Mouse (Mus musculus): ENCODE results near the gene Frs3. TPM values are rescaled to one million over a fixed set of nuclear protein-coding genes. Genes with fewer than 3 reads are reported as not detected.
A peak's percentile ranks its signal among the peaks of the same experiment; 100 is the strongest.
"Not testable (repeated sequence)": the region's sequence is repeated elsewhere in the genome, so short reads cannot be mapped to it uniquely, and the experiment has no call there.

The Frs3 gene
- total RNA-seq (2021): 10 to 100 TPM; 27.5 to 31.0 TPM
- long read RNA-seq, experiment 1, transcript Frs3-201 (7 exons, 2,144 nt): major isoform, 18 of 24 reads
- long read RNA-seq, experiment 1, partial matches to known transcripts: 2 of 24 reads
- long read RNA-seq, experiment 1, other reads (novel, unspliced or antisense): 4 of 24 reads
- long read RNA-seq, experiment 2, transcript Frs3-201 (7 exons, 2,144 nt): major isoform, 13 of 17 reads
- long read RNA-seq, experiment 2, partial matches to known transcripts: 1 of 17 reads
- long read RNA-seq, experiment 2, other reads (novel, unspliced or antisense): 3 of 17 reads

GRCm38 (mm10) chr17:47688608-47689575, at the start of gene Frs3:
Gene Frs3 (plus strand): TSS chr17:47689030.
- TF ChIP-seq CTCF (IDR thresholded peaks at IDR 0.05): peak; percentile 18
- H3K4me3 ChIP-seq: peak within 1 kb of the TSS; percentile 93
- intact Hi-C loops (cut with DNase I): loop anchor here (5.0 to 10.0 kb wide), 3 partner anchors 77 to 324 kb away; partner anchors contain the start of genes Bysl, Gm20517, Med20 and Mrps10
- H3K27ac ChIP-seq: peak within 1 kb of the TSS; percentile 90
- DNase-seq (ENCODE audit: extremely low spot score in 1 of 2, low spot score in 2 of 2): peak; percentile 78 to 81

DNA sequence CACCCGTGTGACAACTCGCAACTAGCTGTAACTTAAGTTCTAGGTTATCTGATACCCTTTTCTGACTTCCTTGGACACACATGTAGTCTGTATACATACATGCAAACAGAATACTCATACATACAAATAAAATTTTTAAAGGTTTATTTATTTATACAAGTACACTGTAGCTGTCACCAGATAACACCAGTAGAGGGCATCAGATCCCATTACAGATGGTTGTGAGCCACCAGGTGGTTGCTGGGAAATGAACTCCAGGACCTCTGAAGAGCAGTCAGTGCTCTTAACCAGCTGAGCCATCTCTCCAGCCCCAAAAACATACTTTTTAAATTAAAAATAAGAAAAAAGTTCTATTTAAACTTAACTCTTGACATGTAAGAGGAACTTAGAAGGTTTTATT, 45.8 kb upstream of the Frs3 start:
- Histone ChIP-seq H3K4me3 (no peak overlapping the region), H3K27ac (no peak overlapping the region)
- peak; percentile 44 for TF ChIP-seq CTCF (IDR thresholded peaks at IDR 0.05)
- intact Hi-C loops (cut with DNase I): no loop called here
- DNase-seq (ENCODE audit: extremely low spot score in 1 of 2, low spot score in 2 of 2): no peak

GRCm38 (mm10) chr17:47646683-47647082, 42.1 kb upstream of the Frs3 start:
- intact Hi-C loops (cut with DNase I): loop anchor here (2.0 kb wide), 1 partner anchor 28 kb away; no protein-coding TSS in a partner anchor
- Histone ChIP-seq H3K4me3 (no peak overlapping the region), H3K27ac (no peak overlapping the region)
- DNase-seq (ENCODE audit: extremely low spot score in 1 of 2, low spot score in 2 of 2): peak; percentile 24 to 27
- TF ChIP-seq CTCF (IDR thresholded peaks at IDR 0.05): peak; percentile 52

GRCm38 (mm10) chr17:47648966-47649365, 39.9 kb upstream of the Frs3 start:
- Histone ChIP-seq H3K27ac (no peak overlapping the region), H3K4me3 (no peak overlapping the region)
- intact Hi-C loops (cut with DNase I): no loop called here
- DNase-seq (ENCODE audit: extremely low spot score in 1 of 2, low spot score in 2 of 2): no peak
- no peak for TF ChIP-seq CTCF (IDR thresholded peaks at IDR 0.05)

DNA sequence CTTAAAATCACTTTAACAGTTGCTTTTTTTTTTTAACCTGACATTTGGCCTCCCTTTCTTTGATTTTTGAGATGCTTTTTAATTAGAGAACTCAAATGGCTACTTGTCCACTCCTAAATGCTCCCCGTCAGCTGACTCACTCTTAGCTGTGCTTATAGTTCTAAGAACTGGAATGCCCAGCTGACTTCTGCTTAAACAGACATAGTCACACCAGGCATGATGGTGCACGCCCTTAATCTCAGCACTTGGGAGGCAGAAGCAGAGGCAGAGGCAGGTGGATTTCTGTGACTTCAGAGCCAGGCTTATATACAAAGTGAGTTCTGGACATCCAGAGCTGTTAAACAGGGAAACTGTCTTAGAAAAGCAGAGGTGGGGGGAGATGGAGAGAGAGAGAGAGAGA, 36.9 kb upstream of the Frs3 start:
- no peak for DNase-seq (ENCODE audit: extremely low spot score in 1 of 2, low spot score in 2 of 2)
- no peak for TF ChIP-seq CTCF (IDR thresholded peaks at IDR 0.05)
- intact Hi-C loops (cut with DNase I): no loop called here
- no peak overlapping the region for H3K4me3 ChIP-seq
- H3K27ac ChIP-seq: no peak overlapping the region

DNA sequence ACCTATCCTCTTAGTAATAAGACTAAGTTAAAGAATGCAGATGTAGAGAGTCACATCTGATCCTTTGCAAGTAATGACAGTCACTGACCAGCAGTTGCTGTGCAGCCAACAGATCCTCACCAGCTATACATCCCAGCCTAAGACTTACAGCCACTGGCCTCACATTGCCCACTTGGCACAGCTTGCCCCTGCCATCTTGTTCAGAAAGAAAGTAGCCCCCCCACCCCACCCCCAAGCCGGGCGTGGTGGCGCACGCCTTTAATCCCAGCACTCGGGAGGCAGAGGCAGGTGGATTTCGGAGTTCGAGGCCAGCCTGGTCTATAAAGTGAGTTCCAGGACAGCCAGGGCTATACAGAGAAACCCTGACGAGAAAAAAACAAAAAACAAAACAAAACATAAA, 34.5 kb upstream of the Frs3 start:
- intact Hi-C loops (cut with DNase I); H3K27ac ChIP-seq; H3K4me3 ChIP-seq; DNase-seq (ENCODE audit: extremely low spot score in 1 of 2, low spot score in 2 of 2): not testable (repeated sequence)

DNA sequence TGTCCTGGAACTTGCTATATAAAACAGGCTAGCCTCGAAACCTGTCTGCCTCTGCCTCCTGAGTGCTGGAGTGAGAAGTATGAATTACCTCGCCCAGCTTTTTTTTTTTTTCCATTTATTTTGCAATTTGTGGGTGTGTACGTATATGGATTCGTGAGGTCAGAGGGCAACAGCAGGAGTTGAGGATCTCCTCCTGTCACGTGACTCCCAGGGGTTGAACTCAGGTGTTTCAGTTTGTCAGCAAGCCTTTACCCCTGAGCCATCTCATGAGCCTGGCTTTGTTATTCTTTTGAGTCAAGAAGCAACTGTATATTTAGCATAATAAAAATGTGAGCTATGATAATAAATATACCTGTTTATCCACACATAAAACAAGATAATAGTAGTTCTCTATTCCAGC, 33.1 kb upstream of the Frs3 start:
- no peak for TF ChIP-seq CTCF (IDR thresholded peaks at IDR 0.05)
- Histone ChIP-seq H3K4me3 (no peak overlapping the region), H3K27ac (no peak overlapping the region)
- intact Hi-C loops (cut with DNase I): no loop called here
- no peak for DNase-seq (ENCODE audit: extremely low spot score in 1 of 2, low spot score in 2 of 2)

DNA sequence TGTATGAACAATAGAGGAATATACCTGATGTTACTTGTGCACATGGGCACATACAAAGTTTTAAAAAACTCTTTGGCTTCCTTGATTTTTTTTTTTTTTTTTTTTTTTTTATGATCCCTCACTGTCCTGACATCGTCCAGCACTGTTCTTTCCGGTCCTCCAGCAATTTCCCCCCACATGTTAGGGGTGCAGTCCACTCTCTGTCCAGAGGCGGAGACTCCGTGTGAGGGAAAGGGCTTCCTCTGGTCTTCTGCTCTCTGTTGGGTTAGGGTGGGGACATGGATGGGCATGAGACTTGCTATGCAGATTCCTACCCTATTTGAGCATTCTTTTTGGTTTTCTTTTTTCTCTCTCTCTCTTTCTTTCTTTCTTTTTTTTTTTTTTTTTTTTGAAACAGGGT, 30.9 kb upstream of the Frs3 start:
- DNase-seq (ENCODE audit: extremely low spot score in 1 of 2, low spot score in 2 of 2): no peak
- Histone ChIP-seq H3K27ac (no peak overlapping the region), H3K4me3 (no peak overlapping the region)
- intact Hi-C loops (cut with DNase I): no loop called here
- TF ChIP-seq CTCF (IDR thresholded peaks at IDR 0.05): no peak; the same call in 1 of the 2 replicates

- DNase-seq (ENCODE audit: extremely low spot score in 1 of 2, low spot score in 2 of 2): no peak
- intact Hi-C loops (cut with DNase I): no loop called here
- no peak overlapping the region for H3K4me3 ChIP-seq
- H3K27ac ChIP-seq: no peak overlapping the region
- TF ChIP-seq CTCF (IDR thresholded peaks at IDR 0.05): no peak
Observed at GRCm38 (mm10) chr17:47658741-47659243, 30.0 kb upstream of the Frs3 start.

DNA sequence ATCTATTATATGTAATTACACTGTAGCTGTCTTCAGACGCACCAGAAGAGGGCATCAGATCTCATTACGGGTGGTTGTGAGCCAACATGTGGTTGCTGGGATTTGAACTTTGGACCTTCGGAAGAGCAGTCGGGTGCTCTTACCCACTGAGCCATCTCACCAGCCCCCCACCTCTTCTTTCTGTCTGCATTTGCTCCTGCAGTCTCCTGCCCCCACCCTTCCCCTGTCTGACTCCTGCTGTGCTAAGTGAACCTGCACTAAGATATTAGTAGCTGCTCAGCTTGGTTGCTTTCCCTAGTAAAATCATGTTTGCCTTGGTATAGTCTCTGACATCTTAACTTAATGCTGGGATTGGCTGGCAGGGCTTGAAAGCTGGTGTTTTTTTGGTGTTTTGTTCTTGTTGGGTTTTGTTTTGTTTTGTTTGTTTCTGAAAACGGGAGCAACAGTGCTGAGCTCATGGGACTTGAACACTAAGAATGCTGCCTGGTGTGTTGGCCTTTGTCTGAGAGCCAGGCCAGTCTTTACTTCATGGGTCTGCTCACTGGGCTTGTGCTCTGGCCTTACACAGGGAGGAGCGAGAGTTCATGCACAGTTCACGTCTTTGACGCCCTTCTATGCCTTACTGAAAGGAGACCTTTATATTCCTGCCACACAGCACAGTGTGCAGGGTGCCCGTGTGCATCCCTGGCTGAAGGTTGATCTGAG, 25.7 kb upstream of the Frs3 start:
- DNase-seq (ENCODE audit: extremely low spot score in 1 of 2, low spot score in 2 of 2): no peak

GRCm38 (mm10) chr17:47664474-47664873, 24.4 kb upstream of the Frs3 start:
- no peak for DNase-seq (ENCODE audit: extremely low spot score in 1 of 2, low spot score in 2 of 2)
- intact Hi-C loops (cut with DNase I): no loop called here
- H3K4me3 ChIP-seq: no peak overlapping the region

More for the DNA sequence above, 25.7 kb upstream of the Frs3 start:
- intact Hi-C loops (cut with DNase I): no loop called here
- H3K4me3 ChIP-seq: no peak overlapping the region
- no peak for TF ChIP-seq CTCF (IDR thresholded peaks at IDR 0.05)
- no peak overlapping the region for H3K27ac ChIP-seq

More at GRCm38 (mm10) chr17:47664474-47664873, 24.4 kb upstream of the Frs3 start:
- no peak for TF ChIP-seq CTCF (IDR thresholded peaks at IDR 0.05)
- H3K27ac ChIP-seq: no peak overlapping the region
